Mouse (Mus musculus) mesoderm, embryonic 11.5 days (tissue): ENCODE measurements around the gene Klf6.

Experiments used
- DNase-seq: peaks from one replicate; pipeline ENCODE4 v3.0.0-alpha.2; 2012; ENCODE audit warnings: low read depth, low spot score

Klf6 gene

DNA sequence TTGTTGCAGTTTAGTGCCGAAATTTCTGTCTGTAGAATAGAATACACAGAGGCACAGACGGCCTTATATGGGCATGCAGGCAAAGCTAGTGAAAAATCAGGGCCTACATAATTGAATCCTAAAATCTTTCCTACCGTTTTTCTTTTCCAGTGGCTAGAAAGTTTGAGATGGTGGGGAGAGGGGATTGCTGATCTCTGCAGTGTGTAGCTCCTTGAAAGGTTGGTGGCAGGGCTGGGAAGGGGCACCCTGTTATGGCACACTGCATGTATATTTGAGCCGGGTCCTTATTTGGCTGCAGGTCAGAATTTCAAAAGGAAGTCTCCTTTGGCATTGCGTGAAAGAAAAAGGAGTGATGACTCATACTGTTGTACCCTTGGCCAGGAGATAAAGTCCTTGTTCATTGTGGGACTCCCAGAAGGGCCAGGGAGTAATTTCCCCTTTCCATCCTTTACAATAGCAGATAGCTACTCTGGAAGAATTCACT is 2.2 kb downstream of the Klf6 start:
- no peak for DNase-seq

DNA sequence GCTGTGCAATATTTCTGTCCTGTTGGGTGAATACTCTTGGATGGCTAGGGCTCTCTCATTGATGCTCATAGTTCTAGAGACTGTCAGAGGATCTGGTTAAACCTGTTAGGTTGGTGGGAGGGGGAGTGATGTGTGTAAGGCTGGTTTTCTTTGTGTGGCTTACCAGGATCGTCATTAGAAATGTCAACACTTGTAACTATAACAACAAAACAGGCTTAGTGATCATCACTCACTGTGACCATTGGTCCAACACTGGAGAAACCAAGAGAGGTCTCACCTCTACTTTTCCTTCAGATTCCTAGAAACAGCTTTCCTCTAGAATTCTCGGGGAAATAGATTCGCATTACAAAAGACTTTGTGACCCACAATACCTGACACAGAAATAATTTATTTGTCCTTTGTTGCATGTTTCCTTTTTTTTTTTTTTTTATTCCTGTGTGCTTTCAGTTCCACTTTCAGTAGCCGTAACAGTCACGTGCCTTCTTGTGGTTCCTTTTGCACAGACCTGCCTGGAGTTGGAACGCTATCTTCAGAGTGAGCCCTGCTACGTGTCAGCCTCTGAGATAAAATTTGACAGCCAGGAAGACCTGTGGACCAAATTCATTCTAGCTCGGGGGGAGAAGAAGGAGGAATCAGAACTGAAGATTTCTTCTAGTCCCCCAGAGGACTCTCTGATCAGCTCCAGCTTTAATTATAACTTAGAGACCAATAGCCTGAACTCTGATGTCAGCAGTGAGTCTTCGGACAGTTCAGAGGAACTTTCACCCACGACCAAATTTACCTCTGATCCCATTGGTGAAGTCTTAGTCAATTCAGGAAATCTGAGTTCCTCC is 3.2 kb downstream of the Klf6 start:
- DNase-seq: no peak

GRCm38 (mm10) chr13:5865098-5865415 is 3.8 kb downstream of the Klf6 start:
- no peak for DNase-seq

- DNase-seq: no peak
These were observed 4.8 kb downstream of the Klf6 start for GRCm38 (mm10) chr13:5866091-5866490.

GRCm38 (mm10) chr13:5866532-5866931 is 5.2 kb downstream of the Klf6 start:
- no peak for DNase-seq

DNA sequence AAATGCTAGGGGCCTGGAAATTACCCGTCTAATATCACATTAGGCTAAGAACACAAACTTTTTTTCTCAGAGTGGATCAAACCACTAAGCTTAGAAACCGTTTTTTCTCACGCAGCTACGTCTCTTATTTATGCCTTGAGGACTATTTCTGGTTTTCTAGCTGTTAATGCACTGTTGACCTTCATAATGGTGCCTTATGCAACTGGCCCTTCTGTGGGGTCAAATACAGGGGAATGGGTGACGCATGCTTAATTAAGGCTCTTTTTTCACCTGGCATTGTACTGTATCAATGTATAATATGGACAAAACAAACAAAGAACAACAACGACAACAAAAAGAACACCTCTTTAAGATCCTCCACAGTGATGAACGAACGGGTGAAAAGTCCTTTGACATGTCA is 7.1 kb downstream of the Klf6 start:
- DNase-seq: no peak

GRCm38 (mm10) chr13:5869433-5869832 is 8.2 kb downstream of the Klf6 start:
- no peak for DNase-seq

- DNase-seq: no peak
These were observed 8.6 kb downstream of the Klf6 start for GRCm38 (mm10) chr13:5869842-5870241.

GRCm38 (mm10) chr13:5870382-5871272 is 9.3 kb downstream of the Klf6 start:
- peak; percentile 38 for DNase-seq

DNA sequence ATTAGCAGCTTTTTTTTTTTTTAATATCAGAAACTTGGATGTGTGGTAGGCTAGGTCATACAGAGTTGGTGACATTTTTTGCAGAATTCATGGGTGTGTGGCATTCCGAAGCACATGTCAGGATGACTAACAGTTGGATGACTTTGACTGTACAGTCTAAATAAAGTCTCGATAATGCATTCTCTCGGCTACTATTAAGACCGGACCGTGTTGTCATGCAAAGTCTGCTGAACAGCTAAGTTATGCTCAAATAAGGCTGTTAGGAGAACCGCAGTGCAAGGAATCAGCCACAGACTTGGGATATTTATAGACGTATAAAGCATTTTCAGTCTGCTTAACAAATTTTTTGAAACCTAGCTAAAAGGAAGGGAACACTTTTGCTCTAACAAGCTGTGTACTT is 10.1 kb downstream of the Klf6 start:
- no peak for DNase-seq

GRCm38 (mm10) chr13:5873681-5874080 is 12.4 kb downstream of the Klf6 start:
- DNase-seq: no peak

- DNase-seq: no peak
These were observed 14.2 kb downstream of the Klf6 start for GRCm38 (mm10) chr13:5875478-5875877.

DNA sequence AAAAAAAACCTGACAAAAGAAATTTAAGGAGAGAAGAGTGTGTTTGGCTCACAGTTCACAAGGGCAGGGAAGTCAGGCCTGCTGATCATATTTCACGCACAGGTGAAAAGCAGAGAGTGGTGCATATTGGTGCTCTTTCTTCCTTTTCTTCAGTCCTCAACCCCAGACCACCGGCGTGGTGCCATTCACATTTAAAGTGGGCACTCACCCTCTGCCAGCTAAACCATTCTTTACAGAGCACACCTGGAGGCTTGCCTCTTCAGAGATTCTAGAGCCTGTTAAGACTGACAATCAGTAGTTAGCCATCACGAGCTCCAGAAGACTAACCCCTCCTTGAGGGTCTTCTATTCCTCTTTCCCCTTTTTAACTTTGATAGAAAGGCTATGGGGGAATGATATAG is 17.5 kb downstream of the Klf6 start:
- no peak for DNase-seq

- no peak for DNase-seq
These were observed 25.5 kb downstream of the Klf6 start for GRCm38 (mm10) chr13:5886810-5887209.

GRCm38 (mm10) chr13:5888164-5888563 is 26.9 kb downstream of the Klf6 start:
- DNase-seq: no peak

DNA sequence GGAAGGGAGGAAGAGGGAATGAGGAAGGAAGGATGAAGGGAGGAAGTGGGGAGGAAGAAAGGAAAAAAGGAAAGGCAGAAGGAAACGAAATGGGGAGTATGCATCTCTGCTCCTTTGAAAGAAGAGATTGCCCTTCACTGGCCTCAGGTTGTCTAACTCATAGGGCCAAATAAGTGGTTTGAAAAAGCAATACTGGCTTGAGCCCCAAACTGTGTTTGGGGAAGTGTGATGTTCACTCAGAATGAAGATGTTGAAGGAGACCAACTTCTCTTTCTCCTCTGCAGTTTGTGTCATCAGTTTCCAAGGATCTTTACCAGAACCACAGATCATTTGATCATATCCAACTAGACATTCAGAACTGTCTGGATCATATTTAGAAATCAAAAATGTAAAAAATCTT is 27.4 kb downstream of the Klf6 start:
- no peak for DNase-seq

DNA sequence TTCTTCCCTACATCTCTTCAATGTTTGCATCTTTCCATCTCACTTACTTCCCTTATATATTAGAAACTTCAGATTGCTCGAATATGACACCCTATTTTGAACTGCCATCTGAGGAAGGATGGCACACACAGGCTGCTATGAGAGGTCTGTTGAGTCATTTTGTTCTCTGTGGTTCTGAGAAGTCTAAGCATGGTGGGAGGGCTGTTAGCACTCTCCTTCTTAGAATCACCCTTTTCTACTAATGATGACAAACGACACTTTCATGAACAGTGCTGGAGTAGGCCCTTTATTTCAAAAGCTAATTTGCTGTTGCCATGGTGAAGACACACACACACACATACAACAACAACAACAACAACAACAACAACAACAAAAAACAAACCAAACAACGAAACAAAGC is 28.8 kb downstream of the Klf6 start:
- no peak for DNase-seq

- DNase-seq: no peak
These were observed 31.6 kb downstream of the Klf6 start for GRCm38 (mm10) chr13:5892684-5893447.

GRCm38 (mm10) chr13:5894910-5895309 is 33.6 kb downstream of the Klf6 start:
- DNase-seq: peak; percentile 35

DNA sequence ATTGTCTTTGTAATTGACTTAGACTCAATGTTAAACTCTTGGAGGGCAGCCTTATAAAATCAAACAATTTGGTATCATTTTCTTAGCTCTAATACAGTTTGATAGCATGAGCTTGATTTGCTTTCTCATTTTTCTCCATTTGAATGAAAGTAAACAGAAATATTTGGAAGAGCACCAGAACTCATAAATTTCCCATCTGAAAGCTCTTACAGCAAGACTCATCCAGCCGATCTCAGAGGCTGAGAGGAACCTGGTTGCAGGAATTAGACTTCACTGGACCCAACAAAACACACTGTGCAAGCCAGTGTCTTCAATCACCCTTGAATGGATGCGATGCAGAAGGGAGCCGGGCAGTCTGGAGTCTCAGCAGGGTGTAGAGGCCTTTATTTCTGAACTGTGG is 34.6 kb downstream of the Klf6 start:
- no peak for DNase-seq

DNA sequence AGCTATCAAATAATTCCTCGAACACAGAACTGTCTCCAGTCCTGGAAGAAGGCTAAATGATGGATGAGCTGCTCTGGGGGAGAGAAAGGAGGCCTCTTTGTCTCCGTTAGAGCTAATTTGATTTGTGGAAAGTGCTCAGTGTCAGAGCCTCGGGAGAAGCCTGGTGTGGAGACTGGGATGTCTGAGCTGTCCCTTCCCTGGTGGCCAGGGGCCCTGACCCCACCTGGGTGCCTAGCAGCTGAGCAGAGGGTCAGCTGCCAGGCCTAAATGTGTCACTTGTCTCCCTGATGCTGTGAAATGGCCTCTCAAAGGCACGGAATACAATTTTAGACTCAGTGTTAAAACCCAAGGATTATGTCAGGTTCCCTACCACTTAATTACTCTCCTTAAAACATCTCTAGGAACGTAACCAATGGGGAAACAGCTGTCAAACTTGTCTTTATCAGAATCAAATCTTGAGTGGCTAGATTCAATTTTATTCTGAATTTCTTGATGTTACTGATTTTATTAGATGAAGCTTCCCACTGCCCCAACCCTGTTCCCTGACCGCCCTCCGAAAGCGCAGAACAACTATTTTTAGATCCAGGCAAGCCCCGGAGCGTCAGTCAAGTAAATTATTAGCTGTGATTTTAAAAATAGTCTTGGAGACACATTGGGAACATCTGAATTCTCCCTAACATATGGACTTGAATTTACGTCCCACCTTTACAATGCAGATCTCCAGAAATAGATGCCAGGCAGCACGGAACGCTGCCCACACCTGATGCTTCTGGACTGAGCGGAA is 36.1 kb downstream of the Klf6 start:
- peak; percentile 29 for DNase-seq
